Mouse (Mus musculus): ENCODE data around the gene Fbxw7. TPM values are rescaled to one million over a fixed set of nuclear protein-coding genes. Genes with fewer than 3 reads are reported as not detected.

The Fbxw7 gene
- total RNA-seq, 1 experiment from 2014 or later = 22.1 TPM

Other genes starting within 250 kb of the Fbxw7 start
- 48.2 and 58.0 TPM in 2 replicates for gene Arfip1, start 232.6 kb upstream of the Fbxw7 start, total RNA-seq (2021)
- 0.18 TPM in 1 of 2 replicates, not detected in the other for gene Tigd4, start 221.7 kb upstream of the Fbxw7 start, total RNA-seq (2021)
- gene Tmem154, start 149.1 kb upstream of the Fbxw7 start, total RNA-seq (2021) = 4.5 and 13.2 TPM in 2 replicates